Mouse (Mus musculus): ENCODE measurements at regions not wholly inside any gene's neighbourhood (a gene's known extent, or its start where the extent isn't known, plus 50 kb on each side); places are given as distances from the start of the nearest gene placed in this dataset.

DNA sequence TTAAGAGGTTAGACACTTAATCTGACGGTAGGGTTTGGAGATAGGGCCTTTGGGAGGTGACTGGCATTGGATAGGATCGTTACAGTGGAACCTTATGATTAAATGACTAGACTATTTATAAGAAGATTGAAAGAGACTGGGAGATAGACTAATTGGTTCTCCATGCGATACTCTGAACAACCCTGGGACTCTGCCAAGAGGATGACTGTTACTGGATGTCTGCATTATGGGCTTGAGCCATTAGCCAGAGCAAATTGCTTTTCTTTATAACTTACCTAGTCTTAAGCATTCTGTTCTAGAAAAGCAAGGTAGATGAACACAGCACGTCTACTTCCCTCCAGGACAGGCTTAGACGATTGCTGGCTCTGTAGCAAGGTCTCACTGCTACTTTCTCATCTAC, 180.3 kb upstream of the Ctbp2 start:
- Histone ChIP-seq H3K9ac (no peak overlapping the region), H3K4me3 (no peak overlapping the region), H3K27ac (no peak overlapping the region), H3K9me3 (replicated peaks) (no peaks in the 10 kb centered on the region), H3K4me2 (no peak overlapping the region), H3K27me3 (no peaks in the 10 kb centered on the region), H3K4me1 (replicated peaks) (no peaks in the 10 kb centered on the region), H3K36me3 (no peaks in the 10 kb centered on the region)
- WGBS, result 55% methylated on average over 5 of the region's 5 CpGs
- ATAC-seq (replicated peaks; ENCODE audit: insufficient number of reproducible peaks, insufficient read depth, low FRiP score, low read depth), result no peak

- ATAC-seq (replicated peaks; ENCODE audit: insufficient number of reproducible peaks, insufficient read depth, low FRiP score, low read depth), result no peak
- no peaks in the 10 kb centered on the region for H3K36me3 ChIP-seq
- H3K9me3 ChIP-seq (replicated peaks), result no peaks in the 10 kb centered on the region
- no peak overlapping the region for H3K27ac ChIP-seq
- H3K4me2 ChIP-seq, result no peak overlapping the region
- no peaks in the 10 kb centered on the region; the same call in 1 of the 2 replicates for H3K27me3 ChIP-seq
- H3K9ac ChIP-seq, result no peak overlapping the region
- no peak overlapping the region for H3K4me3 ChIP-seq
- H3K4me1 ChIP-seq (replicated peaks), result no peaks in the 10 kb centered on the region
- 76% methylated on average over 3 of the region's 3 CpGs for WGBS
Measured at GRCm38 (mm10) chr7:133290471-133290870, 166.3 kb upstream of the Ctbp2 start.

DNA sequence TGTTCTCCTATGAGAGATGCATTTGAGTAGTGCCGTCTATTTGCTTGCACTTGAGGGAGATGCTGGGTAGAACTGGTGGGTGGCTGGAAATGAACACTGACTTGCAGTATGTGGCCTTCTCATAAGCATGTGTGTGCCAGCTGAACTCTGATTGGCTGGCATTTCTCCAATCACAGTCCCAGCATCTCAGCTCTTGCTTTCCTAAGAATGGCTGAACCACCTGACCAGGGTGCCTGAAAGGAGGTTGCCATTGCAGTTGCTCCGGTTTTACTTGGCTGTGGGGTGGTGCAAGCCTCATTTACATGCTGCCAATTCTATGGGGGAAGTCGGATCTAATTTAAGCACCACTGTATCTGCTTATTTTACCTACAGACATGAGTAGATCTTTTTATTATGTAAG, 164.1 kb upstream of the Ctbp2 start:
- Histone ChIP-seq H3K9me3 (replicated peaks) (no peaks in the 10 kb centered on the region), H3K4me3 (no peak overlapping the region), H3K9ac (no peak overlapping the region), H3K36me3 (no peaks in the 10 kb centered on the region), H3K4me2 (no peak overlapping the region), H3K4me1 (replicated peaks) (no peaks in the 10 kb centered on the region), H3K27me3 (peaks cover 4% of the 10 kb centered on the region; the same call in 1 of the 2 replicates), H3K27ac (no peak overlapping the region)
- 69% methylated on average over 3 of the region's 3 CpGs for WGBS
- no peak for ATAC-seq (replicated peaks; ENCODE audit: insufficient number of reproducible peaks, insufficient read depth, low FRiP score, low read depth)

GRCm38 (mm10) chr7:133286836-133287235, 162.7 kb upstream of the Ctbp2 start:
- no peak overlapping the region for H3K9ac ChIP-seq
- no peak overlapping the region for H3K4me2 ChIP-seq
- H3K4me1 ChIP-seq (replicated peaks), result no peaks in the 10 kb centered on the region
- H3K36me3 ChIP-seq, result no peaks in the 10 kb centered on the region
- H3K9me3 ChIP-seq (replicated peaks), result no peaks in the 10 kb centered on the region
- H3K27me3 ChIP-seq, result peaks cover 4% of the 10 kb centered on the region; the same call in 1 of the 2 replicates
- 83% methylated on average over 7 of the region's 7 CpGs for WGBS
- no peak overlapping the region for H3K27ac ChIP-seq
- H3K4me3 ChIP-seq, result no peak overlapping the region
- ATAC-seq (replicated peaks; ENCODE audit: insufficient number of reproducible peaks, insufficient read depth, low FRiP score, low read depth), result no peak

- Histone ChIP-seq H3K4me1 (replicated peaks) (no peaks in the 10 kb centered on the region), H3K36me3 (no peaks in the 10 kb centered on the region), H3K27me3 (peaks cover 4% of the 10 kb centered on the region; the same call in 1 of the 2 replicates), H3K27ac (no peak overlapping the region), H3K9me3 (replicated peaks) (no peaks in the 10 kb centered on the region), H3K9ac (no peak overlapping the region), H3K4me2 (no peak overlapping the region), H3K4me3 (no peak overlapping the region)
- 81% methylated on average over 5 of the region's 5 CpGs for WGBS
- ATAC-seq (replicated peaks; ENCODE audit: insufficient number of reproducible peaks, insufficient read depth, low FRiP score, low read depth), result no peak
Measured at GRCm38 (mm10) chr7:133286216-133286615, 162.1 kb upstream of the Ctbp2 start.

GRCm38 (mm10) chr7:133262161-133262560, 138.0 kb upstream of the Ctbp2 start:
- Histone ChIP-seq H3K27me3 (peaks cover 74% of the 10 kb centered on the region), H3K4me2 (no peak overlapping the region), H3K27ac (no peak overlapping the region), H3K4me1 (replicated peaks) (no peaks in the 10 kb centered on the region), H3K9ac (no peak overlapping the region), H3K4me3 (no peak overlapping the region), H3K36me3 (no peaks in the 10 kb centered on the region), H3K9me3 (replicated peaks) (no peaks in the 10 kb centered on the region)
- no peak for ATAC-seq (replicated peaks; ENCODE audit: insufficient number of reproducible peaks, insufficient read depth, low FRiP score, low read depth)
- WGBS, result 49% methylated on average over 5 of the region's 5 CpGs

DNA sequence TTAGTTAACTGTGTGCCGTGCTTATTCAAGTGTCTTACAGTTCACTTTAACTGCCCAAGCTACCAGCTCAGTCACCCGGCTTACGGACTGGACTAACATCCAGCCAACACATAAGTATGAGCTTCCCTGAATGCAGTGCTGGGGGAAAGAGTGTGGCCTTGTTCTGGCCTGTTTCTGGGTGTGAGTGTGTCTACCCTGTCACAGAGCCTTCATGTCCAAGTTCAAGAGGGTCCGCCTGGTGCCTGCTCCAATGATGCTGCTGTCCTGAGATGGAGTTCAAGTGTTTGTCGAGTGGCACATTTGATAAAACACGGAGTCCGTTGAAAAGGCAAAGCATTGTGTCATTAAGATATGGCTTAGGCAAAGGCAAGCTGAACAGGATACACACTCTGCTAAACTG, 135.0 kb upstream of the Ctbp2 start:
- Histone ChIP-seq H3K27me3 (peaks cover 72% of the 10 kb centered on the region), H3K9me3 (replicated peaks) (no peaks in the 10 kb centered on the region), H3K4me2 (no peak overlapping the region), H3K4me3 (no peak overlapping the region), H3K4me1 (replicated peaks) (no peaks in the 10 kb centered on the region), H3K27ac (no peak overlapping the region), H3K36me3 (no peaks in the 10 kb centered on the region), H3K9ac (no peak overlapping the region)
- WGBS, result 43% methylated on average over 7 of the region's 7 CpGs
- ATAC-seq (replicated peaks; ENCODE audit: insufficient number of reproducible peaks, insufficient read depth, low FRiP score, low read depth), result 0 out of 2 replicates have a peak, but pooled peaks have one; percentile 35

- Histone ChIP-seq H3K36me3 (no peaks in the 10 kb centered on the region), H3K27me3 (peaks cover 63% of the 10 kb centered on the region), H3K4me2 (no peak overlapping the region), H3K4me1 (replicated peaks) (no peaks in the 10 kb centered on the region), H3K9ac (no peak overlapping the region), H3K9me3 (replicated peaks) (no peaks in the 10 kb centered on the region; the same call in 1 of the 2 replicates), H3K27ac (no peak overlapping the region), H3K4me3 (no peak overlapping the region)
- ATAC-seq (replicated peaks; ENCODE audit: insufficient number of reproducible peaks, insufficient read depth, low FRiP score, low read depth), result no peak
- whole genome bisulfite sequencing, result 66% methylated on average over 5 of the region's 5 CpGs
Measured at GRCm38 (mm10) chr7:133256831-133257230, 132.7 kb upstream of the Ctbp2 start.

DNA sequence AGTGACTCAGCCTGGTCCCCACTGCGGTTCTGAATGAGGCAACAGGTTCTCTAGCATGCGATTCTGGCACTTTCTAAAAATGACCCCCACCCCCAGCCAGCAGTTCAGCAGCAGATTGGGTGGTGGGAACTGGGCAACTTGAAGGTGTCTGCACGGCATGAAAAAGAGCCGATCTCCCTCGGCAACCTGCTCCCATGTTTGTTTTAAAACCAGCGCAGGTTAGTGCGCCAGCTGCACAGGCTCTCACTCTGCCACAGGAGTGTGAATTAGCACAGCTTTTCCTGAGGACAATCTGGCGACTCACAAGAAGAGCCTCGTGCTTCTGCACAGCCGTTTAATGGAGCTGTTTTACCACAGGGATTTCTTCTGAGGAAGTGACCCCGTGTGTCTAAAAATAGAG, 120.4 kb upstream of the Ctbp2 start:
- ATAC-seq (replicated peaks; ENCODE audit: insufficient number of reproducible peaks, insufficient read depth, low FRiP score, low read depth), result no peak
- H3K36me3 ChIP-seq, result no peaks in the 10 kb centered on the region
- H3K4me3 ChIP-seq, result no peak overlapping the region
- peaks cover 3% of the 10 kb centered on the region; the same call in 1 of the 2 replicates for H3K4me1 ChIP-seq (replicated peaks)
- no peaks in the 10 kb centered on the region for H3K9me3 ChIP-seq (replicated peaks)
- 42% methylated on average over 11 of the region's 11 CpGs for WGBS
- peaks cover 23% of the 10 kb centered on the region for H3K27me3 ChIP-seq
- no peak overlapping the region for H3K27ac ChIP-seq
- H3K9ac ChIP-seq, result no peak overlapping the region
- H3K4me2 ChIP-seq, result 0 out of 2 replicates have a peak overlapping the region, but pooled peaks have one; percentile 21

DNA sequence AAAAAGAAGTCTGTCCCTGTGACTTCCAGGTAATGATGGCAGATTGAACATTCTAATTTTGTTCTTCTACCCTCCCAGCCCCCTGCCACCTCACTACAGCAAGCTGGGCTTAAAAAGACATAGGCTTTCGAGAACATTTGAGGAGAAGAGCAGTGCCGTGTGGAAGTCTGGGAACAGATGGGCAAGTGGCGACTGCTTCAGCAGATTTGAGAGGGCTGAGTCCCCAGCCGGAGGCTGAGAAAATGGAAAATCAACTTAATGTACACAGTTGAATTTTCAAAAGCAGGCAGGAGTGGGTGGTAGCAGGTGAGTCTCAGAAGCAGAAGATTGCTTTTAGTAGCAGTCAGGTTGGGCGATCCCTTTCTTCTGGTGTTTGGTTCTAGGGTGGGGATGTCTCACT, 110.2 kb upstream of the Ctbp2 start:
- 76% methylated on average over 5 of the region's 5 CpGs for WGBS
- Histone ChIP-seq H3K9me3 (replicated peaks) (no peaks in the 10 kb centered on the region), H3K27me3 (peaks cover 15% of the 10 kb centered on the region; the same call in 1 of the 2 replicates), H3K36me3 (no peaks in the 10 kb centered on the region), H3K4me1 (replicated peaks) (no peaks in the 10 kb centered on the region), H3K9ac (no peak overlapping the region), H3K27ac (no peak overlapping the region), H3K4me2 (no peak overlapping the region), H3K4me3 (no peak overlapping the region)
- no peak for ATAC-seq (replicated peaks; ENCODE audit: insufficient number of reproducible peaks, insufficient read depth, low FRiP score, low read depth)

DNA sequence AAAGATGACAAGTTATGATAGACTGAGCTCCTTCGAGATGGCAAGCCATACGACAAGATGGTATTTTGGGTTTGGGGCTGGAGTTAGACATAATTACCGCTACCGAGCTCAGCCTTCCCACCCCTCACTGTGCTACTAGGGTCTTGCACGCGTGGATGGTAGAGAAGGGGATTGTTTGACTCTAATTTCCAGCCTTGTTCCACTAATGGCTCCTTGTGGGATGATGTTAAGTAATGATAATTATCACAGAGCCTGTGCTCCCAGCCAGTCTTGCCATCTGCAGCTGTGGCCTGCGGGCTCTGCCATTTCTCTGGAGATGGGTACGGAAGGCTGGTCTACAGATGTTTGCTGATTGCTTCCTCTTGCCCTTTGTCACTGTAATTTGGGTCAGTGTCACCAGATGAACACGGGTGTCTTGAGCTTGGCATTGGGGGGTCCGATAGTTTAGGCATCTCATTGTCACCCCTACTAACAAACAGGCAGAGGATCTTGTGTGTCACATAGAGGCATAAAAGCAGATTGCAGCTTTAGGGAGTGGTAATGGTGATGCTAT, 108.8 kb upstream of the Ctbp2 start:
- Histone ChIP-seq H3K9ac (no peak overlapping the region), H3K4me2 (no peak overlapping the region), H3K36me3 (no peaks in the 10 kb centered on the region), H3K4me3 (no peak overlapping the region), H3K27ac (no peak overlapping the region), H3K27me3 (peaks cover 19% of the 10 kb centered on the region; the same call in 1 of the 2 replicates), H3K4me1 (replicated peaks) (no peaks in the 10 kb centered on the region), H3K9me3 (replicated peaks) (no peaks in the 10 kb centered on the region)
- no peak for ATAC-seq (replicated peaks; ENCODE audit: insufficient number of reproducible peaks, insufficient read depth, low FRiP score, low read depth)
- WGBS, result 89% methylated on average over 10 of the region's 10 CpGs

DNA sequence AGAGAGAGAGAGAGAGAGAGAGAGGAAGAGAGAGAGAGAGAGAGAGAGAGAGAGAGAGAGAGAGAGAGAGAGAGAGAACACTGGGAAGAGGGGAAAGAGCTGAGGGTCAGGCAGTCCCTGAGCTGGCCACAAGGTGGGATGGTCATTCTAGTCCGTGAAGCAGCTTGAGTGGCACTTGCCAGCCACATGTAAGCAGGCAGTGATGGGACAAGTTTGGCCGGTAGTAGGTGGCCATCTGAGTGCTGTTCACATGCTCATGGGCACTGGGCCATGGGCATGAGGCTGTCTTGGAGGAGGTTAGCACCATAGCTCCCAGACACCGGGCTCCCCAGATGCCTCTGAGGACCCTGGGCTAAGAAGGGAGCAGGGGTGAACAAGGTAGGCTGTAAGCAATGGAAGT, 106.7 kb upstream of the Ctbp2 start:
- Histone ChIP-seq H3K4me1 (replicated peaks) (no peaks in the 10 kb centered on the region), H3K36me3 (no peaks in the 10 kb centered on the region), H3K4me3 (no peak overlapping the region), H3K9ac (no peak overlapping the region), H3K27ac (no peak overlapping the region), H3K27me3 (peaks cover 19% of the 10 kb centered on the region; the same call in 1 of the 2 replicates), H3K9me3 (replicated peaks) (no peaks in the 10 kb centered on the region), H3K4me2 (no peak overlapping the region)
- no peak for ATAC-seq (replicated peaks; ENCODE audit: insufficient number of reproducible peaks, insufficient read depth, low FRiP score, low read depth)
- 49% methylated on average over 3 of the region's 3 CpGs for WGBS

Measured in heart, embryonic 15.5 days (tissue).